15 mouse cellular contexts compared by ENCODE assay signal in the genomic region with DNA sequence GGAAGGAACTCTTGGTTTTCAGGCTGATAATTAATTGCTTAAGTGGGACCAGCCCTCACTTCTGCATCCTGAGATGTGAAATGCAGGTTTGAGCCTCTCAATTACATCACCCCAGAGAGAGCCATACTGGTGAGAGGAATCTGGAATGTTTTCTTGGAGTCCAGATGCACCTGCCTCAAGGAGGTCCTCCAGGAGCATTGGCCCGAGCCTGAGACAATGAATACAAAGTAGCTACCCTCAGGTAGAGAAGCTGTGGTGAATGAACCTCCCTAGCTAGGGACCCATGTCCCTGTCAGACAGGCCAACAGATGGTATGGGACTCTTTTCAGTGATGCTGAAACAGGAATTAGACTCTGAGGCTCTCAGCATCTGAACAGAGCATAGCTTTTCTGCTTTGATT.
"Had no signal": no experiment of that assay in that cellular context is flagged by ENCODE, and none has a peak within 500 bp of the region (broad histone marks: within the 10 kb centered on the region; RNA-seq: fewer than 3 reads in every experiment).

No protein-coding gene starts in this region.

- DNase-seq: cerebellum, adult 9-10 months; cerebellum, adult 9-11 months; cerebellum, postnatal 10 days; cerebellum, postnatal 14 days; cerebellum, postnatal 25 days; cerebellum, postnatal 36 days; embryo, embryonic 11 days; forebrain, postnatal 0 days; gastrocnemius, adult 2 months; gastrocnemius, postnatal 10 days; gastrocnemius, postnatal 14 days; gastrocnemius, postnatal 25 days; gastrocnemius, postnatal 36 days; heart, adult 18-20 months; heart, adult 2 months had no signal
